Mouse (Mus musculus) embryonic facial prominence, embryonic 15.5 days (tissue): ENCODE results near the gene Gm4340. TPM values are rescaled to one million over a fixed set of nuclear protein-coding genes. Genes with fewer than 3 reads are reported as not detected.

Experiments
- polyA plus RNA-seq: library from polyadenylated mRNA; unstranded; fragments of >200 nt; fragmentation: Nextera tagmentation; extraction: Ambion mirVana; gene quantifications from 2 replicates; pipeline ENCODE4 v1.2.1, GENCODE M21; 2015

Gm4340 gene
- polyA plus RNA-seq, 1 experiment from 2014 or later: not detected

Other genes with a start within 250 kb of the Gm4340 start
- not detected in 2 replicates for gene Gm21293, start 51.1 kb upstream of the Gm4340 start, polyA plus RNA-seq
- not detected in 2 replicates for gene Gm6763, start 42.5 kb upstream of the Gm4340 start, polyA plus RNA-seq
- gene Gm8764, start 34.0 kb upstream of the Gm4340 start, polyA plus RNA-seq: not detected in 2 replicates
- not detected in 2 replicates for gene Gm21304, start 25.5 kb upstream of the Gm4340 start, polyA plus RNA-seq
- not detected in 2 replicates for gene Gm21312, start 17.0 kb upstream of the Gm4340 start, polyA plus RNA-seq
- not detected in 2 replicates for gene Gm20765, start 8.5 kb upstream of the Gm4340 start, polyA plus RNA-seq